Mouse (Mus musculus) adrenal gland (tissue): Measurements from ENCODE around the gene Prune1.

ENCODE experiments used
- intact Hi-C: fragments of 180-260 bp; cut with DNase I; formaldehyde crosslinking; loops from one replicate; pipeline ENCODE4 v1.15.1; 2025

The Prune1 gene

GRCm38 (mm10) chr3:95240900-95241299 is 41.0 kb downstream of the Prune1 start:
- intact Hi-C loops, result no loop called here

DNA sequence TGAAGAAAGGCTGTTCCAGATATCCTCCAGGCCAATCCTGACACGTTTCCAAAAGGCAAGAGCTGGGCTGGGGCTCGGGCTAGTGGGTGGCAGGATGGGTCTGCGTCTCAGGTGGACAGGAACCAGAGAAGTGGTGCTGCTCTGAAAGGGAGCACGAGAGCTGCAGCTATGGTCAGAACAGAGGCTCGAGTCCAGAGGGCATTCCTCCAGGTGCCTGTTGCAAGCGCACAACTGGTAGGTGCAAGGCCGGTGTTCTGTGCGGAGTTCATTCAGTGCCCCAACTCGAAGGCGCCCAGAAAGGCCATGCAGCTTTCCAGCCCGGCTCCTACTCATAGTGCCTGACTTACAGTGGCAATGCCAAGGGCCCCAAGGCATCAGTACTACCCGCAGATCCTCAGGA is 41.9 kb downstream of the Prune1 start:
- intact Hi-C loops, result no loop called here

- intact Hi-C loops, result no loop called here
Observed at GRCm38 (mm10) chr3:95239022-95239421, 42.9 kb downstream of the Prune1 start.

DNA sequence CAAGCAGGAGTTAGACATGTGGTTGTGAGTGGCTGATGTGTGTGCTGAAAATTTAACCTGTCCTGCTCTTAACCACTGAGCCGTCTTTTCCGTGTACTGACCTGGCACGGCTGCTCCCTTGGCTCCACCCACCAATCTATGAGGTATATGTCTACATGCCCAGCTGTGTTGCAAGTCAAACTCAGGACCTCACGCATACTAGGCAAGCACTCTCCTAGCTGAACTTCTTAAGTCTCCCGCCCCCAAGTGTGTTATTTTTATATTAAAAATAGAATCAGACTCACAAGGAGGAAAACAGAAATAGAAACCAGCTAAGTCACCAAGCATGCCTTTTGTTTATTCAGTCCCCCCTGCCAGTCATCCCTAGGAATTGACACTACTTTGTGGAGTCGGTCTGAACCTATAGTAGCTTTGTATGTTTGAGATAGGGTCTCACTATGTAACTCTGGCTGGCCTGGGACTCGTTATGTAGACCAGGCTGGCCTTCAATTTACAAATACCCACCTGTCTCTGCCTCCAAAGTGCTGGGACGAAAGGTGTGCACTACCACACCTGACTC is 44.3 kb downstream of the Prune1 start:
- intact Hi-C loops, result no loop called here

DNA sequence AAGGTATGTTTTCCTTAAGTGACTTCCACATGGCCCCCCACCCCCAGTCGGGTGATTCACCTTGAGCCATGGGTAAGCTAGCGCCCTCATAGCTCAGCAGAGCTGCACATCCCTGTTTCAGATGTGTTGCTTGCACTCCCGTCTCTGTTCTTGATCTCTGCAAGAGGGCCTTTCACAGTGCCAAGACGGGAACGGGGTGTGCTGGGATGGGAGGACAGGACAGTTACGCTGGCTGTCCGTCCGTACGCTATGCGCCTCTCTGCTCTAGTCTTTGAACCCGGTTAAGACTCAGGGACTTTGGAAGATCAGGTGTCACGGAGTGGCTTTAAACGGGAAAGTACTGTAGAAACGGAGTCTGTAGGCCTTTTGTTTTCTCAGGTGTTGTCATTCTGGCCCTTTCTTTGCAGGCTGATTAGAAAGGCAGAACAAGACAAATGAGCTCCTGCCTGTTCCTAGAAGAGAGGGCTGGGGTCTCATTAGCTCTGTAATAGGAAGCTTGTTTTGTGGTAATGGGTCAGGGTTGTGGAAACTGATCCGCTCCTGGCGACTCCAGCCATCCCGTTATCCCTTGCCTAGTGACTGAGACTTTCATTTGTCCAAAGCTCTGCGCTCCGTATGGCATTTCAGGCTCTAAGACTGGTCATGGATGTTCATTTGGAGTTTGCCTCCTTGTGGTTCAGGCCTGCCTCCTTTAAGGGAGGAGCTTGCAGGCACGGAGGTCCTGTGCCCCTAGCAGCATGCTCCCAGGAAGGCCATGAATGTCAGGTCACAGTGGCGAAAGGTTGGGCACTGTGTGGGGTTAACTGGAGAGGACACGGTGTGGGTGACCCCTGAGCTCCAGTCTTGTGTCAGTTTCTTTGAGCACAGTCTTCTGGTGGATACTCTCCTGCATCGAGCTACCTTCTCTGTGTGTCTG is 46.2 kb downstream of the Prune1 start:
- intact Hi-C loops, result no loop called here

DNA sequence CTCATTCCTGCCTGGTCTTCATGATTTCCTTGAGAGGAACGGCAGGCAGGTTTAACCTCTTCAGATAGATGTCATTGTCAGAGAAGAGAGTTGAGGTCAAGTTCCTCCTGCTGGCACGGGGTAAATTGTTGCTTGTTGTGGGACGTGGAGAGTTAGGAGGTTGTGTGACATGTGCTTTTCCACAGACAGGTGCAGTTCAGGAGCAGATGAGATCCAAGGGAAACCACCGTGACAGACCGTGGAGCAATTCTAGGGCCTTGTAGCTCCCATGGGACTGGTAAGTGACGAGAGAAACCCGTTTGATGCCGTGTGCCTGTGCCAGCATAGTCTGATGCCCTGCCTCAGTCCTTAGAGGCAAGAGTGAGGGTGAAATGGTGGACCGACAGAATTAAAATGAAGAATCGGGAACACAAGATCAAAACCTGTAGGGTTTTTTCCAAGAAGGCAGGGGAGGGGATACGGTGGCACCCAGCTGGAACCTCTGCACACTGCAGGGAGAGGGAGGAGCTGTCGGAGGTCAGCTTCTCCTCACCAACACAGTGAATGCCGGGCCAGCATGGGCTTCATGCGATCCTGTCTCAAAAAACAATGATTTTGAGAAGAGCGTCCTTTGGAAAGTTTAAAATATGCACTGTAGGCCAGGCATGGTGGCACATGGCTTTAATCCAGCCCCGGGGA is 48.4 kb downstream of the Prune1 start:
- intact Hi-C loops, result loop anchor here (5.0 kb wide), 1 partner anchor 34 kb away; no protein-coding TSS in a partner anchor

- intact Hi-C loops, result loop anchor here (5.0 kb wide), 1 partner anchor 35 kb away; no protein-coding TSS in a partner anchor
Observed at GRCm38 (mm10) chr3:95232771-95233170, 49.1 kb downstream of the Prune1 start.

GRCm38 (mm10) chr3:95231298-95232221 is 50.3 kb downstream of the Prune1 start, which contains the start of gene Mllt11:
Gene Mllt11 (minus strand): TSS chr3:95232171.
- intact Hi-C loops, result loop anchor here (5.0 kb wide), 1 partner anchor 36 kb away; no protein-coding TSS in a partner anchor

DNA sequence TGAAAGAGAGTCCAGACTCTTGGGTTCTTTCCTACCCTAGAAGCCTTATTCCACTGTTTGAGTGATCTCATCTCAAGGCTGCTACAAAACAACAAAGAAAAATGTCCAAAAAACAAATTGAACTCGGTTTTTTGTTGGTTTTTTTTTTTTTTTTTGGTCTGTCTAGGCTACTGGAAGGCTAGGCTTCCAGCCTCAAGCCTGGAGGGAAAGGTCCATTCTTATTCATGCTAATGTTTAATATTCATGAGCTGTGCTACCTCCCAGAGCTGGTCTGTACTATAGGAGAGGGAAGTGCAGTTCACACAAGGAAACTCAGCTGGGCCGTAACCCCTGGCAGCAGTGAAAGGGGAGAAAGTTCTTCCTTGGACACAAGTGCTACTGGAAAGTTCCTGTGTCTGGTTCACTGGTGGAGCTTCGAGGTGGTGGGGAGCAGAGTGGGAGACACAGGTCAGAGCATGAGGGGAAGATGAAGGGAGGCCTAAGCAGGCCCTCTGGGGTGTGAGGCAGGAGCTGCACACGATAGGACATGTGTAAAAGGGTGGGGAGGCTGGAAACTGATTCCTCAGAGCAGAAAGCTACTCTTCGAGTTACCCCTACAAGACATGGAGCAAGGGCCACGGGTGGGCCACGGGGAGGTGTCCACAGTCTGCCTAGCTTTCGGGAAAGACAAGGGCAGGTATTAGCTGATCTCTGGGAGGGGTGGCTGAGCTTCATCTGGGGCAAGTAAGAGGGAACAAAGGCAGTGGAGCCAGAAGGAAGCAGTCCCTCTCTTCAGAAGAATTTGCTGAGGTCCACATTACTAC is 51.2 kb downstream of the Prune1 start:
- intact Hi-C loops, result loop anchor here (5.0 kb wide), 1 partner anchor 37 kb away; no protein-coding TSS in a partner anchor

DNA sequence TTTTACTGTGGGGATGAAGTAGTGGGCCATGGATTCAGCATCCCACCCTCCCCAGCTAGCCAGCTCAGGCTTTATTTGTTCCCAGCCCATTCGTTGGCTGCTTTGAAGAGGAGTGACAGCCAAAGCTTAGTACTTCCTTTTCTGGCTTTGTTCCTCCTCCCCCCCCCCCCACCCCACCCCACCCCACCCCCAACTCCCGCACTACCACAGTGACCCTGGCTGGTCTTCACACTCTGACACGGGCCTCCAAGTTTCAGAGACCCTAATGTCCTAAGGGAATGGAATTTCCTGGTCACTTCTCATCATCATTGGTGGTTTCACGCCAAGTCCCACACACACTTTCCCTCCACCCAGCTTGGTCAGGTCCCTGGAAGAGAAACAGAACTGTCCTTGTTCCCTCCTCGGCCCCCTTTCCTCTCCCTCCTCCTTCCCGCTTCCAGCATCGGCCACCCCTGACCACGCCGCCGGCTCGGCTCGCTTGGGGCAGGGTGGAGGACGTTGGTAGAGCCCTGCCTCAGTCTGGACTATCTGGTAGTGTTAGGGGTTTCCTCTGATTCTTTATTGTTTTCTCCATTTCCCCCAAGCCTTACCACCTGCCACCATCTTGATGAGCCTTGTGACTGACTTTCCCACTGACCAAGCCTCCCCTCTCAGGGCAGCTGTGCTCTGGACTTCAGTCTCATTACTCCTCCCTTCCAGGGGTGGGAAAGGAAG is 51.9 kb downstream of the Prune1 start:
- intact Hi-C loops, result loop anchor here (5.0 kb wide), 1 partner anchor 37 kb away; no protein-coding TSS in a partner anchor

DNA sequence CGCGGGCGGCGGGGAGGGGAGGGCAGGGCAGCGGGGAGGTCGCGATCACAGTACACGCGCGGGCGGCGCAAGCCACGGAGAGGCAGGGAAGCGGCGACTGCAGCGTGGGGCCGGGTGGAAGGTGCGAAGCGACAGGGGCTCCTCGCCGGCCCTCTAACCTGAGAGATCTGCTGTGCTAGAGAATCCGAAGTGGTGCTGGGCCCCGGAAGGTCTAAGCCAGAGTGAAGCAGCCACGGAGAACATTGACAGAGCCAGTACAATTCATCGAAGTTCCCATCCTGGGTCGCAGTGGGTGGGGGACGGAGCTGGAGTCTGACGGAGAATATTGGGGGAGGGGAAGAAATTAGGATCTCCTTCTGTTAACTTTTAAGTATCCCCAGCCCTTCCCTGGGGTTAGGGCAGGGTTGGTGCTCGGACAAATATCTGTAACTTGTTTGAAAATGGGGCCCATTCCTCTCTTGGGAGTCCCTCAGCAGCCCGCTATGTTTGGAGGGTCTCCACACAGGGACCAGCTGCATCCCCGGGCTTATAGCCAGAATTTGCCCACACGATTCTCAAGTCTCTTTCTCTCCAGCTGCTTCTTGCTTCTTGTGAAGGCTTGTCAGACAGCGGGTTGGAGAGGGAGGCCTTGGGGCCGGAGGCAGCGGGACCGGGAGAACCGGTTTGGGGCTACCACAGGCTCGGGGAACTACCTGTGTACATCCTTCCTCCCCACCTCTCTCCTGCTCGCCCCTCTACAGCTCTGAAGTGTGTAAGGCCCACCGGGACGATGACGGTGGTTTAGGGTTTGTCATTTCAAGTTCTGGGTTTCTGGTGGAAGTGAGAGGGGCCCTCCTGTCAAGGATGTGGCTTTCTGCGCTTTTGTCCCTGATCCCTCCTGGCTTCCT is 52.7 kb downstream of the Prune1 start:
- intact Hi-C loops, result no loop called here

- intact Hi-C loops, result no loop called here
Observed at GRCm38 (mm10) chr3:95228148-95228893, 53.6 kb downstream of the Prune1 start, which contains the start of gene Cdc42se1. Gene Cdc42se1 (plus strand): TSS chr3:95228732.

GRCm38 (mm10) chr3:95227214-95227613 is 54.7 kb downstream of the Prune1 start:
- intact Hi-C loops, result no loop called here

GRCm38 (mm10) chr3:95224295-95224694 is 57.6 kb downstream of the Prune1 start:
- intact Hi-C loops, result no loop called here

DNA sequence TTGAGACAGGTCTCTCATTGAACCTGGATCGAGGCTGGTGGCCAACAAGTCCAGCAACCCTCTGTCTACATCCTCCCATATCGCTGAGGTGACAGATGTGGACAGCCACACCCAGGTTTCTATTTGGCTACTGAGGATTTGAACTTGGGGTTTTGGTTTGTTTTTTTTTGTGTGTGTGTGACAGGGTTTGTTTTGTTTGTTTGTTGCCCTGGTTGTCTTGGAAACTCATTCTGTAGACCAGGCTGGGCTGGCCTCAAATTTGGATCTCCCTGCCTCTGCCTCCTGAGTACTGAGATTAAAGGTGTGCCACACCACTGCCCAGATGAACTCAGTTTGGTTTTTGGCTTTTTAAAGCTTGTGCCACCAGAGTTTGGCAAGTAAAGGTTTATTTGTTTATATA is 58.8 kb downstream of the Prune1 start:
- intact Hi-C loops, result no loop called here

DNA sequence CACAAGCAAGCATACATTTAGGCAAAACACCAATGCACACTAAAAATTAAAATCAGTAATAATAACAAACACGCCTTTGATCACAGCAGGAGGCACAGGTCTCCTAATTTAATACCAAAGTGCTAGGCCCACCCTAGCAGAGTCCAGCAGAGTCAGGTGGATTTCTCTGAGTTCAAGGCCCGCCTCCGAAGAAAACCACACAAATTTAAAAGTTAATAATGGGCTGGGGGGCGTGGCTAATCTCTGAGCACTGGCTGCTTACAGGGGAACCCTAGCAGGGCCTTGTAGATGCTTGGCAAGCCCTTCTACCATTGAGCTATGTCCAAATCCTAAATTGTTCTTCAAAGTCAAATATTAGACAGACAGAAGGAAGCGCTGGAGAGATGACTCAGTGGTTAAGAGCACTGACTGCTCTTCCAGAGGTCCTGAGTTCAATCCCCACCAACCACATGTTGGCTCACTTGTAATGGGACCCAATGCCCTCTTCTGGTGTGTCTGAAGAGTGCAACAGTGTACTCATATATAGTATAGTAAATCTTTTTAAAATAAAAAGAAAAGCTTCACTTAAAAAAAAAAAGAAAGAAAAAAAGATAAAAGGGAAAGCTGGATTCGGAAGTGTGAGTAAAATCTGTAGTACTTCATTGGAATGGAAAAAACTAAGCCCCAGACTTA is 63.3 kb downstream of the Prune1 start:
- intact Hi-C loops, result loop anchor here (10.0 kb wide), 1 partner anchor 46 kb away; no protein-coding TSS in a partner anchor
